Mouse (Mus musculus) T-helper 2 cell (primary cell): ENCODE results near the gene Ift81.
"Not testable (repeated sequence)": the region's sequence is repeated elsewhere in the genome, so short reads cannot be mapped to it uniquely, and the experiment has no call there.

Source experiments
- in situ Hi-C: fragments of 300-600 bp; cut with MboI, MseI; formaldehyde crosslinking; loops from one replicate; pipeline ENCODE4 v1.15.1; 2025; ENCODE audit warnings: high pct_unique_total_duplicates

Ift81 gene

GRCm38 (mm10) chr5:122613908-122614732 lies at the start of gene Ift81:
Ift81 (minus strand) TSS chr5:122614518.
- in situ Hi-C loops: no loop called here

GRCm38 (mm10) chr5:122662501-122662900 lies 48.2 kb upstream of the Ift81 start:
- in situ Hi-C loops: no loop called here

- in situ Hi-C loops: no loop called here
Measured at GRCm38 (mm10) chr5:122656808-122657207, 42.5 kb upstream of the Ift81 start.

GRCm38 (mm10) chr5:122654268-122654573 lies 39.9 kb upstream of the Ift81 start:
- in situ Hi-C loops: no loop called here

- in situ Hi-C loops: no loop called here
Measured at GRCm38 (mm10) chr5:122653446-122654267, 39.3 kb upstream of the Ift81 start.

GRCm38 (mm10) chr5:122653112-122653445 lies 38.8 kb upstream of the Ift81 start:
- in situ Hi-C loops: no loop called here

- in situ Hi-C loops: no loop called here
Measured at GRCm38 (mm10) chr5:122652506-122652905, 38.2 kb upstream of the Ift81 start.

GRCm38 (mm10) chr5:122650100-122650499 lies 35.8 kb upstream of the Ift81 start:
- in situ Hi-C loops: no loop called here

GRCm38 (mm10) chr5:122649264-122649663 lies 34.9 kb upstream of the Ift81 start:
- in situ Hi-C loops: no loop called here

- in situ Hi-C loops: not testable (repeated sequence)
Measured at GRCm38 (mm10) chr5:122647952-122648374, 33.6 kb upstream of the Ift81 start.

GRCm38 (mm10) chr5:122647256-122647924 lies 33.1 kb upstream of the Ift81 start:
- in situ Hi-C loops: no loop called here

GRCm38 (mm10) chr5:122646050-122646449 lies 31.7 kb upstream of the Ift81 start:
- in situ Hi-C loops: no loop called here

GRCm38 (mm10) chr5:122645290-122645689 lies 31.0 kb upstream of the Ift81 start:
- in situ Hi-C loops: no loop called here

- in situ Hi-C loops: no loop called here
Measured at GRCm38 (mm10) chr5:122644111-122644607, 29.8 kb upstream of the Ift81 start.

- in situ Hi-C loops: no loop called here
Measured at GRCm38 (mm10) chr5:122643701-122644100, 29.4 kb upstream of the Ift81 start, which contains the start of gene P2rx7. P2rx7 (plus strand) TSS chr5:122643911.

- in situ Hi-C loops: loop anchor here (10.0 kb wide), 1 partner anchor 225 kb away; no protein-coding TSS in a partner anchor
Measured at GRCm38 (mm10) chr5:122639986-122640385, 25.7 kb upstream of the Ift81 start.

- in situ Hi-C loops: loop anchor here (10.0 kb wide), 1 partner anchor 225 kb away; no protein-coding TSS in a partner anchor
Measured at GRCm38 (mm10) chr5:122639517-122639916, 25.2 kb upstream of the Ift81 start.

GRCm38 (mm10) chr5:122638296-122638695 lies 24.0 kb upstream of the Ift81 start:
- in situ Hi-C loops: loop anchor here (10.0 kb wide), 1 partner anchor 223 kb away; no protein-coding TSS in a partner anchor

- in situ Hi-C loops: loop anchor here (10.0 kb wide), 1 partner anchor 222 kb away; no protein-coding TSS in a partner anchor
Measured at GRCm38 (mm10) chr5:122636958-122637357, 22.6 kb upstream of the Ift81 start.

GRCm38 (mm10) chr5:122636308-122636707 lies 22.0 kb upstream of the Ift81 start:
- in situ Hi-C loops: loop anchor here (10.0 kb wide), 1 partner anchor 222 kb away; no protein-coding TSS in a partner anchor

- in situ Hi-C loops: loop anchor here (10.0 kb wide), 1 partner anchor 220 kb away; no protein-coding TSS in a partner anchor
Measured at GRCm38 (mm10) chr5:122635228-122635627, 20.9 kb upstream of the Ift81 start.

- in situ Hi-C loops: no loop called here
Measured at GRCm38 (mm10) chr5:122627243-122627642, 12.9 kb upstream of the Ift81 start.
